Mouse (Mus musculus): Measurements from ENCODE around the gene Creb3l1. TPM values are rescaled to one million over a fixed set of nuclear protein-coding genes. Genes with fewer than 3 reads are reported as not detected.
A peak's percentile ranks its signal among the peaks of the same experiment; 100 is the strongest.

The Creb3l1 gene
- polyA plus RNA-seq, 1 experiment from 2014 or later = 3.6 TPM

GRCm38 (mm10) chr2:91932737-91933350 is 91.5 kb downstream of the Creb3l1 start:
- peaks cover 36% of the 10 kb centered on the region for H3K36me3 ChIP-seq (replicated peaks; ENCODE audit: control insufficient read depth, insufficient read depth)
- no peak overlapping the region for H3K9ac ChIP-seq
- H3K27me3 ChIP-seq (ENCODE audit: control insufficient read depth, insufficient read depth, low read length) = no peaks in the 10 kb centered on the region
- H3K4me2 ChIP-seq (replicated peaks) = peak overlapping the region; percentile 58
- H3K9me3 ChIP-seq (ENCODE audit: control insufficient read depth, low read length) = no peaks in the 10 kb centered on the region
- ATAC-seq (ENCODE audit: low FRiP score) (no peak), DNase-seq (ENCODE audit: low spot score) (no peak)
- H3K27ac ChIP-seq = no peak overlapping the region
- no peak overlapping the region; the same call in 1 of the 2 replicates for H3K4me3 ChIP-seq (replicated peaks; ENCODE audit: low read length)
- H3K4me1 ChIP-seq (replicated peaks; ENCODE audit: control insufficient read depth, insufficient read depth, low read length) = peaks cover 15% of the 10 kb centered on the region
- 14% methylated on average over 6 of the region's 6 CpGs for WGBS

Small RNAs within 50 kb of the gene (microRNA-seq; reads per million reads assigned to microRNA genes)
- gene Mir6999 = not detected

Other genes starting within 250 kb of the Creb3l1 start
- 0.52 and 0.67 TPM in 2 replicates for gene Chrm4, start 97.3 kb downstream of the Creb3l1 start, polyA plus RNA-seq (2014; fragmentation: Nextera tagmentation; extraction: Ambion mirVana)
- gene Mdk, start 92.2 kb downstream of the Creb3l1 start, polyA plus RNA-seq (2014; fragmentation: Nextera tagmentation; extraction: Ambion mirVana) = 154 and 171 TPM in 2 replicates
- gene Gm9821, start 78.8 kb downstream of the Creb3l1 start, polyA plus RNA-seq (2014; fragmentation: Nextera tagmentation; extraction: Ambion mirVana) = 0.39 TPM in 1 of 2 replicates, not detected in the other
- 39.0 and 42.6 TPM in 2 replicates for gene Dgkz, start 48.6 kb downstream of the Creb3l1 start, polyA plus RNA-seq (2014; fragmentation: Nextera tagmentation; extraction: Ambion mirVana)
- gene Phf21a, start 68.6 kb upstream of the Creb3l1 start, polyA plus RNA-seq (2014; fragmentation: Nextera tagmentation; extraction: Ambion mirVana) = 29.6 and 32.2 TPM in 2 replicates